Mouse (Mus musculus) bone marrow macrophage, adult 2 months (primary cell): Measurements from ENCODE around the gene Mob3b.

Source experiments
- CTCF ChIP-seq: IDR thresholded peaks from 2 replicates; pipeline ENCODE4 v1.5.1; 2012; ENCODE audit warnings: low read depth, mild to moderate bottlenecking, low read length, moderate library complexity
- POLR2A ChIP-seq: IDR thresholded peaks from 2 replicates; pipeline ENCODE4 v1.6.1; 2012; ENCODE audit warnings: mild to moderate bottlenecking, low read depth, low read length, borderline replicate concordance

DNA sequence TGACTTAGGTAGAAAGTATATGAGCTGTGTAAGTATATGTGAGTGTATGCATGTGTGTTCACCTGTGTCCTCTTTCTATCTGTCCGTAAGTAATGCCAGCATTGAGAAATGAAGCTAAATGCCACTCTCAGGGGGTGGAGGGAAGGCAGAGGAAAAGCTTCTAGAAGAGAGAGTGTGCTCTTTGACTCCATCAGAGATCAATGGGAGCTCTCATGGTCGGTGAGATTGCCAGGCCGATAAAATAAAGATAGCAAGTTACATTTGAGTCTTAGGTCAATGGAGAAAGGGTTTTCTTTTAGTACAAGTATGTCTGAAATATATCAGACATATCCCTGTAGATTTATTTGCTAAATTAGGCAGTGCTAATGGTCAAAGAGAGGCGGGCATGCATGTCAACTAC lies 9.0 kb downstream of the Mob3b start:
- TF ChIP-seq CTCF = no peak
- no peak for TF ChIP-seq POLR2A
